Mouse (Mus musculus): Measurements from ENCODE around the gene Elp4. TPM values are rescaled to one million over a fixed set of nuclear protein-coding genes. Genes with fewer than 3 reads are reported as not detected.

The Elp4 gene
- polyA plus RNA-seq, 1 experiment from 2014 or later: 22.0 TPM

DNA sequence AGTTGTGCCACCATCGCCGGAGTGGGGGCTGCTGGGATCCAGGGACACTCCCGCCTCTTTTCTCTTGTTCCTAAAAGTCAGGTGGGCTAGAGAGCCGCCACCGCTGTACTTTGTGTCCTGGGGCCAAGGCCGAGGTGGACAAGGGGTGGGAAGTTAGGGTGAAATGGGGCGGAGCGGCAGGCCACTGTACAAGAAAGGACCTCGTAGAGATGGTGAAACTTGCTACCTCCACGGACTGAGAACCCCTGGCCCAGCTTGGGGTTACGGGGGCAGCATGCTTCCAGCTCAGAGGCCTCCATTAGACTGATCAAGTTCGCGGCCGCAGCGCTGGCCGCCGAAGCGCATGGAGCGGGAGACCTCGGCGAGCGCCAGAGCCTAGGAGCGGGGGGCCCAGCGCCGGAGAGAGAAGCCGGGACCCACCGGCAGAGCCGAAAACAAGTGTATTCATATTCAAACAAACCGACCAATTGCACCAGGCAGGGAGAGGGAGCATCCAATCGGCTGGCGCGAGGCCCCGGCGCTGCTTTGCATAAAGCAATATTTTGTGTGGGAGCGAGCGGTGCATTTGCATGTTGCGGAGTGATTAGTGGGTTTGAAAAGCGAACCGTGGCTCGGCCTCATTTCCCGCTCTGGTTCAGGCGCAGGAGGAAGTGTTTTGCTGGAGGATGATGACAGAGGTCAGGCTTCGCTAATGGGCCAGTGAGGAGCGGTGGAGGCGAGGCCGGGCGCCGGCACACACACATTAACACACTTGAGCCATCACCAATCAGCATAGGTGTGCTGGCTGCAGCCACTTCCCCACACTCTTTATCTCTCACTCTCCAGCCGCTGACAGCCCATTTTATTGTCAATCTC lies 229.3 kb downstream of the Elp4 start:
- WGBS (ENCODE audit: insufficient replicate concordance): under 1% methylated on average over 49 of the region's 49 CpGs
- no peak overlapping the region for H3K9ac ChIP-seq (ENCODE audit: low read depth, low read length)
- H3K36me3 ChIP-seq (ENCODE audit: control insufficient read depth, insufficient read depth, low read length): no peaks in the 10 kb centered on the region
- H3K4me2 ChIP-seq: peak overlapping the region; percentile 66
- peak overlapping the region; percentile 39 for H3K4me3 ChIP-seq (ENCODE audit: low read depth, low read length)
- no peaks in the 10 kb centered on the region for H3K9me3 ChIP-seq (replicated peaks; ENCODE audit: control insufficient read depth, low read length)
- ATAC-seq (replicated peaks; ENCODE audit: insufficient number of reproducible peaks, low FRiP score, low TSS enrichment): peak; percentile 40
- H3K27me3 ChIP-seq (ENCODE audit: control insufficient read depth, insufficient read depth, low read length): peaks cover 90% of the 10 kb centered on the region
- peaks cover 10% of the 10 kb centered on the region for H3K4me1 ChIP-seq (ENCODE audit: control insufficient read depth, insufficient read depth, low read length)
- no peak overlapping the region for H3K27ac ChIP-seq (ENCODE audit: low read depth, low read length)

DNA sequence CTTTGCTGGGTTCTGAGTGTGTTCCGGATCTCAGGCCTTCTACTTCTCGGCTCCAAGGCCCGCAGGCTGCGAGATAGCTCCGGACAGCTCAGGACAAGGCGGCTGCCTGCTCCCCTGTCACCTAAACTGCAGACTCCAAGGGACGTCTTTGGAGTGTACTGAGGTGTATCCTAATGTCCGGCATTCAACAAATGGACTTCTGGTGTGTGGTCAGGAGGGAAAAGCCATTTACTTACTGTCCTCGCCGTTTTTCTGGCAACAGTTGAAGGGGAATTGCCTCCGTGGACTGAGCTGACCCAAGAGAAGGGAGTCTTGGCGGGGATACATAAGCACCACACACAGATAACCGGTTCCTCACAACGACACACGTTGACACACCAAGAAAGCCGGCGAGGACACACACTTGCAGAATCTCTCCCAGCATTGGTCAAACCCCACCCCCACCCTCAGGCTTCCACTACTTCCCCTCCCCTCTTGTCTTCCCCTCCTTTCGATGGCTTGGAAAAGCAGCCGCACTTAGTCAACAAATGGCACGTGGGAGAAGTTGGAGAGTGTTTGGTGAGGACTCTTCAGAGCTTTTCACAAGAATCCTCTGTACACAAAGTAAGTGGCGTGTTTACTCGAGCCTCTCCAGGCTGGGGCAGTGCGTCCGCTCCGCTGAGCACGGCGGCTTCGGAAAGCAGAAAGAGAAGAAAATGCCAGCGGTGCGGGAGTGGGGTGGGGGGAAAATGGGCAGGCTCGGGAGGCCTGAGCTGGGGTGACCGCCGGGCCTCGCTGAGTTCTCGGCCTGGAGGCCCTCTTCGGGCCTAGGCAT lies 230.1 kb downstream of the Elp4 start:
- Histone ChIP-seq H3K9ac (ENCODE audit: low read depth, low read length) (no peak overlapping the region), H3K36me3 (ENCODE audit: control insufficient read depth, insufficient read depth, low read length) (no peaks in the 10 kb centered on the region), H3K4me3 (ENCODE audit: low read depth, low read length) (peak overlapping the region; percentile 39), H3K4me1 (ENCODE audit: control insufficient read depth, insufficient read depth, low read length) (peaks cover 10% of the 10 kb centered on the region), H3K4me2 (peak overlapping the region; percentile 66), H3K27me3 (ENCODE audit: control insufficient read depth, insufficient read depth, low read length) (peaks cover 90% of the 10 kb centered on the region), H3K27ac (ENCODE audit: low read depth, low read length) (no peak overlapping the region), H3K9me3 (replicated peaks; ENCODE audit: control insufficient read depth, low read length) (no peaks in the 10 kb centered on the region)
- no peak for ATAC-seq (replicated peaks; ENCODE audit: insufficient number of reproducible peaks, low FRiP score, low TSS enrichment)
- under 1% methylated on average over 36 of the region's 36 CpGs for WGBS (ENCODE audit: insufficient replicate concordance)

DNA sequence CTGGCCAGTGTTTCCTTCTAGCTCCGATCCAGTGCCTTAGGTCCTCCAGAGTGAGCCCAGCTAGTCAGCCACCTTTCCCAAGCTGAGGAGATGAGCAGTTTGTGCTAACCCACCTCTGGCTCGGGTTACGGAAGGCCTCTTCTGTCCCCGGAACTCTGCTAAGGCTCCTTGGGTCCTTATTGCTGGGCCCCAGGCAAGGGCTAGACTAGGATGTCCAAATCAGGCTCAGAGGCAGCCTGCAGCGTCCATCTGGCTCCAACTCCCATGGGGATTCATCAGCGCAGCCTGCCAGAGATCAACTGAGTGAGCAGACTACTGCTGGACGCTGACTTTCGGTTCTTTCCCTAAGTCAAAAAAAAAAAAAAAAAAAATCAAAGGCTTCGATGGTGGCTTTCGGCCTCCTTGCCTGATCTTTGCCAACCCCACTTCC lies 230.7 kb downstream of the Elp4 start:
- ATAC-seq (replicated peaks; ENCODE audit: insufficient number of reproducible peaks, low FRiP score, low TSS enrichment): no peak

DNA sequence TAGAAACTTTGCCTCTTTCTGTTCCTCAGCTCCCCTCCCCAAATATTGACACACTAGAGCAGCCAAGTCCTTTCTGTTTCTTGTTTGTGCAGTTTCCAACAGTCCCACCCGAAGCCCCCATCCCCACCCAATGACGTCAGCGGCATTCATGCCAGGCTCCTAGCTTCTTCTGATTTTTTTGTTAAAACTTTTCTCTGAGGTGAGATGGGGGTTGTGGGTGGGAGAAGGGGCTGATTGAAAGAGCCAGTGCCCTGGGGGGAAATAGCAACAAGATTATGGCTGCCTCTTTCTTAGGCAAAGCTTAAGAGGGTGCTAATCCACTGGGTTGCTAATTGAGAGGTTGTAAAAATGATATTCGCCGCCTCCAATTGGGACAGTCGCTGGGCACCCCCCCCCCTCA lies 231.3 kb downstream of the Elp4 start:
- no peak for ATAC-seq (replicated peaks; ENCODE audit: insufficient number of reproducible peaks, low FRiP score, low TSS enrichment)
- Histone ChIP-seq H3K9me3 (replicated peaks; ENCODE audit: control insufficient read depth, low read length) (no peaks in the 10 kb centered on the region), H3K36me3 (ENCODE audit: control insufficient read depth, insufficient read depth, low read length) (no peaks in the 10 kb centered on the region), H3K4me1 (ENCODE audit: control insufficient read depth, insufficient read depth, low read length) (peaks cover 17% of the 10 kb centered on the region), H3K27ac (ENCODE audit: low read depth, low read length) (no peak overlapping the region), H3K27me3 (ENCODE audit: control insufficient read depth, insufficient read depth, low read length) (peaks cover 94% of the 10 kb centered on the region), H3K4me2 (0 out of 2 replicates have a peak overlapping the region, but pooled peaks have one; percentile 66), H3K9ac (ENCODE audit: low read depth, low read length) (no peak overlapping the region), H3K4me3 (ENCODE audit: low read depth, low read length) (no peak overlapping the region)
- under 1% methylated on average over 6 of the region's 6 CpGs for WGBS (ENCODE audit: insufficient replicate concordance)

More for the DNA sequence above, 230.7 kb downstream of the Elp4 start:
- Histone ChIP-seq H3K9ac (ENCODE audit: low read depth, low read length) (no peak overlapping the region), H3K9me3 (replicated peaks; ENCODE audit: control insufficient read depth, low read length) (no peaks in the 10 kb centered on the region), H3K4me3 (ENCODE audit: low read depth, low read length) (peak overlapping the region; percentile 39), H3K27me3 (ENCODE audit: control insufficient read depth, insufficient read depth, low read length) (peaks cover 90% of the 10 kb centered on the region), H3K4me2 (peak overlapping the region; percentile 66), H3K27ac (ENCODE audit: low read depth, low read length) (no peak overlapping the region), H3K4me1 (ENCODE audit: control insufficient read depth, insufficient read depth, low read length) (peaks cover 14% of the 10 kb centered on the region), H3K36me3 (ENCODE audit: control insufficient read depth, insufficient read depth, low read length) (no peaks in the 10 kb centered on the region)
- 3% methylated on average over 10 of the region's 10 CpGs for WGBS (ENCODE audit: insufficient replicate concordance)

DNA sequence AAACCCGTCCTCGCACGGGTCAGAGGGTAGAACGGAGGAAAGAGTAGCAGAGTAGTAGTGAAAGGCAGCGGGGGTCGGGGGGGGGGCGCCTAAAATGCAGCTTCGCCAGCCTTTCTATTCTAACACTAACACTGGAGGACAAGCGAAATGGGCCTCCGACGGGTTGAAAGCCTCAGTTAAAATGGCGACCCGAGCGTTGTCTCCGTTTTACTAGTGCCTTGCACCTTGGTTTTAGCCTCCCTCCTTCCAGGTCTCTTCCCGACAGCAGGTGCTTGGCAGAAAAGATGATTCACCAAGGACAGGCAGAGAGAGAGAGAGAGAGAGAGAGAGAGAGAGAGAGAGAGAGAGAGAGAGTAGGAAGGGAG lies 231.8 kb downstream of the Elp4 start:
- no peak overlapping the region for H3K9ac ChIP-seq (ENCODE audit: low read depth, low read length)
- H3K27me3 ChIP-seq (ENCODE audit: control insufficient read depth, insufficient read depth, low read length): peaks cover 96% of the 10 kb centered on the region
- H3K36me3 ChIP-seq (ENCODE audit: control insufficient read depth, insufficient read depth, low read length): no peaks in the 10 kb centered on the region
- H3K4me2 ChIP-seq: no peak overlapping the region
- under 1% methylated on average over 16 of the region's 16 CpGs for WGBS (ENCODE audit: insufficient replicate concordance)
- ATAC-seq (replicated peaks; ENCODE audit: insufficient number of reproducible peaks, low FRiP score, low TSS enrichment): no peak
- no peak overlapping the region for H3K4me3 ChIP-seq (ENCODE audit: low read depth, low read length)
- no peak overlapping the region for H3K27ac ChIP-seq (ENCODE audit: low read depth, low read length)
- H3K9me3 ChIP-seq (replicated peaks; ENCODE audit: control insufficient read depth, low read length): no peaks in the 10 kb centered on the region
- H3K4me1 ChIP-seq (ENCODE audit: control insufficient read depth, insufficient read depth, low read length): peaks cover 17% of the 10 kb centered on the region

DNA sequence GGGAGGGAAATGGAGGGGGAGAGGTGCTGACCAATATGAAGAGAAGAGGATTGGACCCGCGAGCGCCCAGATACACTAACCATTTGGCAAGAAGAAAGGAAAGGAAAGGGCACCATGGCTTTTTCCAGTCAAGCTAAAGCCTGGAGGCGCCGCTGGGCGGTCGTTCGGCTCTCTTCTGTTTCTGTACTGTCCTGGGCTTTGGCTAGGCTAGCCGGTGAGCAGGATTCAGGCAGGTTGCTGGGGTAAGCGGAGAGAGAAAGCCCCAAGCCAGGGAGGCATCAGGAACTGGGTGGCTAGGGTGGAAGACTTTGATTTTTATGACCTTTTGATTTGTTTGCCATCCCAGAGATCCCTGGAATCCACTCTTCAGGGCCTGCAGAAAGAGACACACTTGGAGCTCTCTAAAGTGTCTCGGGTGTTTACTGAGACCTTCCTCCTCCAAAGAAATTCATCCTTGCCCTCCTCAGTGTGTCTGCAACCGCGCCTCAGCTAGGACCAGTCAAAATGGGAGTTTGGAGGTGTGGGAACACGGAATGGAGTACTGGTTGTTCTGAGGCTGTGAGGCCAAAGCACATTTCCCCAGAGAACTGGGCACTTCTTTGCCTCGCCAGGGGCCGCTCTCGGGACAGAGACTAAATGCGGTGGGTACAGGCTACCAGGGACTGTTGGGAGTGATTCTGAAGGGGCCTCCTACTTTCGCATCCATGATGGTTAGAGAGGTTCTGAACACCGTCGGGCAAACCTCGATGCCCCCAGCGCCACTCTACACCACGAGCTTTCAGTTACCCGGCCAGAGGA lies 232.4 kb downstream of the Elp4 start:
- no peak for ATAC-seq (replicated peaks; ENCODE audit: insufficient number of reproducible peaks, low FRiP score, low TSS enrichment)
- Histone ChIP-seq H3K4me1 (ENCODE audit: control insufficient read depth, insufficient read depth, low read length) (peaks cover 17% of the 10 kb centered on the region), H3K9me3 (replicated peaks; ENCODE audit: control insufficient read depth, low read length) (no peaks in the 10 kb centered on the region), H3K4me3 (ENCODE audit: low read depth, low read length) (no peak overlapping the region), H3K27ac (ENCODE audit: low read depth, low read length) (no peak overlapping the region), H3K27me3 (ENCODE audit: control insufficient read depth, insufficient read depth, low read length) (peaks cover 96% of the 10 kb centered on the region), H3K36me3 (ENCODE audit: control insufficient read depth, insufficient read depth, low read length) (no peaks in the 10 kb centered on the region), H3K4me2 (no peak overlapping the region), H3K9ac (ENCODE audit: low read depth, low read length) (no peak overlapping the region)
- WGBS (ENCODE audit: insufficient replicate concordance): 2% methylated on average over 25 of the region's 25 CpGs

DNA sequence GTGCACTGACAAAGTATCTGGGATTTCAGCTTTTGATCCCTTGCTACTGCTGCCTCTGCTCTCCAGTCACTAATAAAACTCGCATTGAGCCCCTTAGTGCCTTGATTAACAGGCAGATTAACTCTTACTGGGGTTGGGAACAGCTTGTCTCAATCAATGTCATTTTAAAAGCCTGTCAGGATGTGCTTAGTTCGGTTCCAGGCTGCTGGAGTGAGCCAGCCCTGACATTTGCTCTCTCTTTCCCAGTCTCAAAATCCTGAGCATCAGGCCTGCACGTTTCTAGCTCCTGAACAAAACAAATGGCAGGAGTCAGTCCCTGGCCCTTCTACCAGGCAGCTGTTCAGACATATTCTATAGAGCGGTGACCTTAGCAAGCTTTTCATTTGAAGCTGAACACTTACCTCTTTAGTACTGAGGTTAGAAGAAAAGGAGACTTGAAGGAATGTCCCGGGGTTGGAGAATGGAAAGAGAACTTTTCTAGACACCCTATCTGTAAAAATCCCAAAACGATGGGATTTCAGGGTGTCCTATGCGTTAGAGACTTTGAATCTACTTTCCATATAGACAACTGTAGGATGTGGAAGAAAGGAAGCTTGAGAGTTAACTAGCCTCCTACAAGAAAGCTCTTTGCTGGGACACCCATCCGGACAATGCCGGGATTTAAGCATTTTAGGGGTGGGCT lies 233.1 kb downstream of the Elp4 start:
- no peaks in the 10 kb centered on the region for H3K36me3 ChIP-seq (ENCODE audit: control insufficient read depth, insufficient read depth, low read length)
- no peak overlapping the region for H3K9ac ChIP-seq (ENCODE audit: low read depth, low read length)
- H3K27me3 ChIP-seq (ENCODE audit: control insufficient read depth, insufficient read depth, low read length): peaks cover 97% of the 10 kb centered on the region
- under 1% methylated on average over 9 of the region's 9 CpGs for WGBS (ENCODE audit: insufficient replicate concordance)
- H3K4me2 ChIP-seq: no peak overlapping the region
- peaks cover 20% of the 10 kb centered on the region for H3K4me1 ChIP-seq (ENCODE audit: control insufficient read depth, insufficient read depth, low read length)
- no peak for ATAC-seq (replicated peaks; ENCODE audit: insufficient number of reproducible peaks, low FRiP score, low TSS enrichment)
- H3K9me3 ChIP-seq (replicated peaks; ENCODE audit: control insufficient read depth, low read length): no peaks in the 10 kb centered on the region
- H3K4me3 ChIP-seq (ENCODE audit: low read depth, low read length): no peak overlapping the region
- H3K27ac ChIP-seq (ENCODE audit: low read depth, low read length): no peak overlapping the region

DNA sequence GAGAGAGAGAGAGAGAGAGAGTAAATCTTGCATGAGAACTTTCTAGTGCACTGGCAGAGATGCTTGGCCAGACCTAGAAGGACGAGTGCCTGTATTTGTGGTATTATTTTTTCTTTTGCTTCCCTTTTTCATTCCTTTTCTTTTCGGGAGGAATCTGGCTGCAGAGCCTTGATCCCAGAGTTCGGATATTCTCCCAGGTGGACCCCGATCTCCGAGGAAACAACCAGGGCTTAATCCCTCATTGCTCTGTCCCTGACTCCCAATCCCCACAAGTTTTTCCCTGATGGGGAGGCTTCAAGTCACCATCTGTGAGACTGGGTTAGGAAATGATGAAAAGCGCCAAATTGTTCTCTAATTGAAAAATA lies 233.7 kb downstream of the Elp4 start:
- Histone ChIP-seq H3K4me2 (no peak overlapping the region), H3K9me3 (replicated peaks; ENCODE audit: control insufficient read depth, low read length) (no peaks in the 10 kb centered on the region), H3K36me3 (ENCODE audit: control insufficient read depth, insufficient read depth, low read length) (no peaks in the 10 kb centered on the region), H3K27me3 (ENCODE audit: control insufficient read depth, insufficient read depth, low read length) (peaks cover 97% of the 10 kb centered on the region), H3K9ac (ENCODE audit: low read depth, low read length) (no peak overlapping the region), H3K27ac (ENCODE audit: low read depth, low read length) (no peak overlapping the region), H3K4me3 (ENCODE audit: low read depth, low read length) (no peak overlapping the region), H3K4me1 (ENCODE audit: control insufficient read depth, insufficient read depth, low read length) (peaks cover 16% of the 10 kb centered on the region)
- 1% methylated on average over 6 of the region's 6 CpGs for WGBS (ENCODE audit: insufficient replicate concordance)
- ATAC-seq (replicated peaks; ENCODE audit: insufficient number of reproducible peaks, low FRiP score, low TSS enrichment): no peak

Measured in heart, embryonic 11.5 days (tissue).